Mouse (Mus musculus): ENCODE measurements around the gene Cemip2.
A peak's percentile ranks its signal among the peaks of the same experiment; 100 is the strongest.

The Cemip2 gene

GRCm38 (mm10) chr19:21810135-21810534 is 32.0 kb downstream of the Cemip2 start:
- DNase-seq (ENCODE audit: low read depth in 1 of 2, low spot score in 2 of 2) = no peak

- no peak for DNase-seq (ENCODE audit: low read depth in 1 of 2, low spot score in 2 of 2)
These were observed 35.4 kb downstream of the Cemip2 start for GRCm38 (mm10) chr19:21813560-21813959.

- no peak for DNase-seq (ENCODE audit: low read depth in 1 of 2, low spot score in 2 of 2)
These were observed 36.4 kb downstream of the Cemip2 start for GRCm38 (mm10) chr19:21814433-21815020.

DNA sequence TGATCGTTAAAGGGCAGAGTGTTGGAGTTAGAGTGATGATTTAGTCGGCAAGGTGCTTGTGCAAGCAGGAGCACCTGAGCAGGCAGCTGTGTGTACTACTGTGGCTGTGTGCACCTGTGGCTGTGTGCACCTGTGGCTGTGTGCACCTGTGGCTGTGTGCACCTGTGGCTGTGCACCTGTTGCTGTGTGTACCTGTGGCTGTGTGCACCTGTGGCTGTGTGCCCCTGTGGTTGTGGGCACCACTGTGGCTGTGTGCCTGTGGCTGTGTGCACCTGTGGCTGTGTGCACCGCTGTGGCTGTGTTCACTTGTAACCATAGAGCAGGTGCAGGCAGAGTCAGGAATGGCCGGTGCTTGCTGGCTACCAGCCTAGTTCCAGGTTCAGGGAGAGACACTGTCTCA is 38.1 kb downstream of the Cemip2 start:
- no peak for DNase-seq (ENCODE audit: low read depth in 1 of 2, low spot score in 2 of 2)

DNA sequence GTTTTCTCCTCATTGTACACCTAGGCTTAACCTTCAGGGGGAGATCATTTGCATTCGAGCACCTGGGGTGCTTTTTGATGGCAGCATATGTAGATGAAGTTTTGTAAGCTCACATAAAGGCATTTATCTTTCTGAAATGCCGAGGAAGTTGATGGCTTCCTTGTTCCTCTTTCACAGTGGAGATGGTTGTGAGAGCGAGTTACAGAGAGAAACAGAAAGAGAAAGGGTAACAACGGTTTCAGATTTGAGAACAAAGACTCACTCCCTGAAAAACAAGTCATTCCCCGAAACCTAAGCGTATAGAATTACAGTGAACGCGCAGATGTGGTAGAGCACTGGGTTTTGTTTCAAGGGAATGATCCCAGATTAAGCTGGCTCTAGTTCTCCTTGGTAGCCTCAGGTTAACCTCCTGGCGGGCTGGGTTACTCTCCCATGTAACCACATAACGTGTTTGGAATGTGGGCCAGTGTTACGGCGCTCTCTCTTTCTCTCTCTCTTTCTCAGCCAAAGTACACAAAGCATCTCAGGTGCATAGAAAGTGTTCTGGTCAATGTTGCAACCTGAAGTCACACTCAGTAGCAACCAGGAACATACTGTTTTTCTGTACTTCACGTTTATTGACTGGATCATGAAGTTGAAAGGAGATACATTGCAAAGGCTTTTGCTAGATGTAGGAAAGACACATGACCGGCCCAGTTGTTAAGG is 40.0 kb downstream of the Cemip2 start:
- DNase-seq (ENCODE audit: low read depth in 1 of 2, low spot score in 2 of 2) = peak in 1 of 2 experiments; percentile 2

- DNase-seq (ENCODE audit: low read depth in 1 of 2, low spot score in 2 of 2) = no peak
These were observed 41.4 kb downstream of the Cemip2 start for GRCm38 (mm10) chr19:21819585-21819984.

DNA sequence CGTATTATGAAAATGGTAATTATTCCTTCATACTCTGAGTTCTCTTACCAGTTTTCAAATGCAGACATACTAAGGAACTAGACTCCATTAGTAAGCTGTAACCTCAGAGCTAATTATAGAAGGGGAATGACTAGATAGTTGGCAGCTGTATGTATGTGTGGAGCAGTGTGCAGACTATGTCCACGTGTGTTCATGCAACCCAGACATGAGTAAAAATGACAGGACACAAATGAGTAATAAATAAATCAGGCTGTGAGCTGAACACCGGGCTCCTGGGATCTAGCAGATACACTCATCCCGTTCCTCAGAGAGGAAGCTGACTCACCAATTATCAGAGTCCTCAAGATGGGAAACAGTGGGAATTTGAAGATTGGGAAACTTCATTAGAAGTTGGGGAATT is 42.0 kb downstream of the Cemip2 start:
- DNase-seq (ENCODE audit: low read depth in 1 of 2, low spot score in 2 of 2) = no peak

- no peak for DNase-seq (ENCODE audit: low read depth in 1 of 2, low spot score in 2 of 2)
These were observed 43.7 kb downstream of the Cemip2 start for GRCm38 (mm10) chr19:21821877-21822276.

DNA sequence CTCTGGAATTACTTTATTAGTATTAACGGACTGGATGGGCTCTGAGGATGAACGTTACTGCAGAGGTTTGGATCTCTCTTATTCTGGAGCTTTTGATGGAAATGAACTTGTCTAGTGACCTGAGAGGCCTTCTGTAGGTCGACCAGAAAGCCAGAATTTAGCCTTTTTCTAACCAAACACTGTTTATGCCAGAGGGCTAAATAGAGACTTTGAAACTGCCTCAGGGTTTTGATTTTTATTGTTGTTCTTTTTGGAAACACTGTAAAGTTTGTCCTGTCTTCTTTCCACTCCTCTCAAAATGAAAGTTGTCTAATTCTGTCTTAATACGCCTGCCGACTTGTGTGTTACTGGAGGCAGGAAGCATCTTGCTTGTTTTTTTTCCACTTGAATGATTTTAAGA is 46.0 kb downstream of the Cemip2 start:
- no peak for DNase-seq (ENCODE audit: low read depth in 1 of 2, low spot score in 2 of 2)

- no peak for DNase-seq (ENCODE audit: low read depth in 1 of 2, low spot score in 2 of 2)
These were observed 47.2 kb downstream of the Cemip2 start for GRCm38 (mm10) chr19:21825128-21825885.

- DNase-seq (ENCODE audit: low read depth in 1 of 2, low spot score in 2 of 2) = no peak
These were observed 55.4 kb downstream of the Cemip2 start for GRCm38 (mm10) chr19:21833416-21833992.

DNA sequence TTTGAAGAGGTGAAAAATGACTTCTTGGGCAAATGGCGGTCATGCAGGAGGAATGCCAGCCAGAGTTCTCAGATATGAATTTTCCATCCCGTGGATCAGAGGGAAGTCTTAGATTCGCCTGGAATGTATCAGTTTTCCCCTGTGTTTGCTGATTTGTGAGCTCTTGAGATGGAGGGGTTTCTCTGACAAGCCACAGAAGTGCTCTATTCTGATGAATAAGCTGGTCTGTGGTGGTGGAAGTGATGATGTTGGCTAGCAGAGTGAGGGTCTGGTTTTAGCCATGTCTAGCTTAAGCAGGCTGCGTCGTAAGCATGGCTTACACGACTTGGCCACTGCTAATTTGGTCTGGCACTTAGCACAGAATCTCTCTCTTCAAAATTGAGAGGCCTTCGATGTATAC is 56.8 kb downstream of the Cemip2 start:
- no peak for DNase-seq (ENCODE audit: low read depth in 1 of 2, low spot score in 2 of 2)

DNA sequence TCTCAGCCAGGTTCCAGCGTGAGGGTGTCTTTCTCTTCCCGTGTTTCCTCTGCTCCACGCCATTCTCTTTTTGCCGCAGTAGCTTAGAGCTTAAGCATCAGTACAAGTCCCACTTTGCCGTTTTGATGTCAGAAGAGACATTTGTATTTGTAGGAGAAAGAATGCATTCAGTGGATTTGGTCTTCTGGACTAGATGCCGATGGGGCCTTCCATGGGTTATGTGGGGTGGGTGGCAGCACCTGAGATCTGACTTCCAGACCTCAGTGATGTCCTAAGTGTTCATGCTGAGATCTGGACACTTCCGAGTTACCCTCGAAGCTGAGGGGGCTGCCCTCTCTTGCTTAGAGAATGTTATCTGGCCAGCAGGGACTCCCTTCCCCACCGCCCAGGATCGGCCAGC is 72.6 kb downstream of the Cemip2 start:
- no peak for DNase-seq (ENCODE audit: low read depth in 1 of 2, low spot score in 2 of 2)

DNA sequence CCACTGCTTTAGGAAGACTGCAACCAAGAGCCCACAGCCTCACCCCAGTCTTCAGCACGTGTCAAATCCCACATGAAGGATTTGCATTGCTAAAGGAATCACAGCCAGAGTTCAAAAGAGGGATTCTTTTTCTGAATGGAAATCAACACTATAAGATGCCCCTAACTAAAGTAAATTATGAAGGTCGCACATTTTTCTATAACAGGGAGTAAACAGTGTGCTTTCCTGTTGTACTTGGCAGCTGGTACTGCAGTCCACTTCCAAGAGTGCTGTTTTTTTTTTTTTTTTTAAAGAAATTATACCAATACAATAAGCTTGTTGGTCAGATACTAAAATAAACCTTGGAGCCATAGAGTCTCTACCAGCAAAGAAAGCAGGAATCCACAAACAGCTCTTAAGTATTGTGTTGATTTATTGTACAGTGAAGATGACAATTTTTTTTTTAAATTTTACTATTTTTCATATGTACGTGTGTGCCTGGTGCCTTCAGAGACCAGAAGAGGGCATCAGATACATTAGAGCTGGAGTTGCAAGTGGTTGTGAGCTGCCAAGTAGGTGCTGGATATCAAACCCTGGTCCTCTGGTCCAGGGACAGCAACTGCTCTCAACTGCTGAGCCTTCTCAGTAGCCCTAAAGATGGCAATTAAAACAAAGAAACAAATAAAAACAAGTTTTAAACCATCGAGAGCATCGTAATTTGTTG is 76.5 kb downstream of the Cemip2 start:
- DNase-seq (ENCODE audit: low read depth in 1 of 2, low spot score in 2 of 2) = no peak

GRCm38 (mm10) chr19:21855421-21856128 is 77.4 kb downstream of the Cemip2 start:
- no peak for DNase-seq (ENCODE audit: low read depth in 1 of 2, low spot score in 2 of 2)

DNA sequence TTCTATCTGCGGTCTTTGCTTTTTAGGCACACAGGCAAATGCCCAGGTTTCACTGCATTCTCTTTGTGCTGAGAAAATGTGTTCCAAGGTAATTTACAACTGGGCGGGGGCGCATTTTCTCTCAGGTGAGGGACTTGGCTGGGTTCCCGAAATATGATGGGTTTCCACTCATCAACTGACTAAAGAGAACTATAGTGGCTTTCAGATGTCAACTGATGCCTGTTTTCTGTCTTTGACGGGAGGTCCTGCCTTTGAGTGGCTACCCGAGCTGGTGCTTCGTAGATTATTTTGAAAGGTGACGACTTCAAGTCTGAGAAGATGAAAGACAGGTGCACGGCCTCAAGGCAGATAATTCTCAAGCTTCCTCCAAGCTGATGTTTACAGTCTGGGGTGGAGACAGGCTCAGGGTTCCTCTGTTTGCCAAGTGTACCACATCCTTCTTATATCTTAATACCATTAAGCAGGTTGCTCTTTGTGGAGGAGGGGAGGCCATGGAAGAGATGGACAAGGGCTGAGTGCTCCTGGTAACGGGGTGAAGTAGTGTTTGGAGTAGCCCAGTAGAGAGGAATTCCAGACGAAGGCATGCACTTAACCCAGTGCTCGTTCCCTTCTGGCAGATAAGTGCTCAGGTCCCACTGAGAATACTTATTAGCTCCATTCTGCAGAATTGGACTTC is 80.8 kb downstream of the Cemip2 start:
- no peak for DNase-seq (ENCODE audit: low read depth in 1 of 2, low spot score in 2 of 2)

DNA sequence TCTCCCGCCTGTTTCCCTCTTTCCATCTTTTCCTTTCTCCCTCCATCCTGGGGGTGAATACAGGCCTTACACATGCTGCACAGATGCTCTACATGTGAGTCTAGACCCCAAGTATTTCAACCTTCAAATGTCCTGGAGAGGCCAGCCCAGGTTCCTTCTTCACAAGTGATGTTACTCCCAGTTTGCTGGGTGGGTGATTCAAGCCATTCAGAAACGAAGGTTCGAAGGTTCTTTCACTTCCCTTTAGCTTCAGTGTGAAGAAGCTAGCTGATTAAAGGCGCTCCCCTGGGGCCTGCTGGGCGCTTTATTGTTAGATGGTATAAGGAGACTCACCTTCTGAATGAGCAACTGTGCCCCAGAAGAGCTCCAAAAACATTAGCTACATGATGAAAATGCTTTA is 82.0 kb downstream of the Cemip2 start:
- peak; percentile 9 to 20 for DNase-seq (ENCODE audit: low read depth in 1 of 2, low spot score in 2 of 2)

DNA sequence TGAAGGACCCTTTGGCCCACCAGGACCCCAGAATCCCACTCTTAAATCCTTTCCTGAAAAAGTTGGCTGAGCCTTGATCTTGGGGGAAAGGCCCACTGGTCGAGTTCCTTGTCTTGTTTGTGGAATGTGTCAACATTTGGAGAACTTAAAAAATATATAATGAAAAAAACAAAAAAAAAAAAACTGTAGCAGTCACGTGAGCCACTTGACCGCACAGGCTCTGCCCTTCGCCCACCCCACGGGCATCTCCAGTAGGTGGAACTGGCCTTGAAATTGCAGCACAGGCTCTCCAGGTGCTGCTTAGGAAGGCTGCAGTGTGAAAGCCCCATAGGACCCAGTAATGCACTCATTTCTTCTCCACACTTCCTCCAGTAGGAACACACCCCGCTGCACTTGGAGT is 82.8 kb downstream of the Cemip2 start:
- DNase-seq (ENCODE audit: low read depth in 1 of 2, low spot score in 2 of 2) = no peak

GRCm38 (mm10) chr19:21862289-21862990 is 84.3 kb downstream of the Cemip2 start:
- peak in 1 of 2 experiments; percentile 5 for DNase-seq (ENCODE audit: low read depth in 1 of 2, low spot score in 2 of 2)
